Mouse (Mus musculus) MEL (cell line): ENCODE results near the gene Nudt22. TPM values are rescaled to one million over a fixed set of nuclear protein-coding genes. Genes with fewer than 3 reads are reported as not detected.

Experiments
- DNase-seq: peaks from one replicate; pipeline ENCODE4 v3.0.0; 2011; ENCODE audit warnings: low read depth, low spot score
- H3K27ac ChIP-seq: 2 replicates; pipeline ENCODE4 v1.5.1; 2012; ENCODE audit warnings: low read depth, mild to moderate bottlenecking, control low read depth, low read length, moderate library complexity; ENCODE audit not compliant: control insufficient read depth
- H3K27me3 ChIP-seq, 2 experiments: fragments of 150-350 bp in 1 of 2; sonication (generic) in 1 of 2; 2 replicates each; pipeline ENCODE4 v1.6.1; 2012; ENCODE audit warnings: low read length in 2 of 2, mild to moderate bottlenecking in 2 of 2, improper control_type of control experiment in 1 of 2, moderate library complexity in 1 of 2; ENCODE audit not compliant: insufficient read depth in 2 of 2, control insufficient read depth in 1 of 2
- H3K36me3 ChIP-seq, 2 experiments: 2 replicates each; pipeline ENCODE4 v1.6.1; 2012 to 2014; ENCODE audit warnings: low read length in 2 of 2, improper control_type of control experiment in 1 of 2, inconsistent platforms in 1 of 2, mild to moderate bottlenecking in 1 of 2; ENCODE audit not compliant: insufficient read depth in 2 of 2, control insufficient read depth in 1 of 2
- H3K4me1 ChIP-seq, 2 experiments: fragments of 150-350 bp in 1 of 2; sonication (generic) in 1 of 2; 2 replicates each; pipeline ENCODE4 v1.6.1; 2012; ENCODE audit warnings: low read length in 2 of 2, improper control_type of control experiment in 1 of 2, mild to moderate bottlenecking in 1 of 2; ENCODE audit not compliant: insufficient read depth in 2 of 2, control insufficient read depth in 1 of 2
- H3K4me3 ChIP-seq, 2 experiments: fragments of 150-350 bp in 1 of 2; sonication (generic) in 1 of 2; 2 replicates each; pipeline ENCODE4 v1.5.1; 2012; ENCODE audit warnings: low read depth in 2 of 2, low read length in 2 of 2, mild to moderate bottlenecking in 2 of 2, moderate library complexity in 2 of 2, control low read depth in 1 of 2, improper control_type of control experiment in 1 of 2; ENCODE audit not compliant: control insufficient read depth in 1 of 2, insufficient read depth in 1 of 2
- H3K79me2 ChIP-seq: 2 replicates; pipeline ENCODE4 v1.6.1; 2012; ENCODE audit warnings: mild to moderate bottlenecking, low read length, moderate library complexity; ENCODE audit not compliant: control insufficient read depth, poor library complexity, insufficient read depth
- H3K9ac ChIP-seq: 2 replicates; pipeline ENCODE4 v1.6.1; 2012; ENCODE audit warnings: low read depth, mild to moderate bottlenecking, control low read depth, low read length, moderate library complexity; ENCODE audit not compliant: control insufficient read depth, poor library complexity, severe bottlenecking
- H3K9me3 ChIP-seq: fragments of 150-350 bp; sonication (generic); replicated peaks from 2 replicates; pipeline ENCODE4 v1.6.1; 2012; ENCODE audit warnings: mild to moderate bottlenecking, low read length, improper control_type of control experiment, moderate library complexity; ENCODE audit not compliant: insufficient read depth
- CHD1 ChIP-seq: IDR thresholded peaks from 2 replicates; pipeline ENCODE4 v1.6.1; 2012; ENCODE audit warnings: low read depth, mild to moderate bottlenecking, inconsistent platforms, low read length, improper control_type of control experiment
- CTCF ChIP-seq, 3 experiments: IDR thresholded peaks in 2 of 3; conservative IDR thresholded peaks in 1 of 3; 2 replicates each; pipeline ENCODE4 v1.5.1; 2011 to 2012; ENCODE audit warnings: low read length in 3 of 3, low read depth in 2 of 3, mild to moderate bottlenecking in 2 of 3, improper control_type of control experiment in 1 of 3, inconsistent platforms in 1 of 3, mixed read lengths in 1 of 3, moderate library complexity in 1 of 3; ENCODE audit not compliant: control insufficient read depth in 1 of 3, insufficient read depth in 1 of 3, poor library complexity in 1 of 3, severe bottlenecking in 1 of 3
- ETS1 ChIP-seq: IDR thresholded peaks from 2 replicates; pipeline ENCODE4 v1.6.1; 2012; ENCODE audit warnings: low read depth, mild to moderate bottlenecking, inconsistent platforms, low read length, improper control_type of control experiment, moderate library complexity
- GATA1 ChIP-seq: IDR thresholded peaks from 2 replicates; pipeline ENCODE4 v1.6.1; 2011; ENCODE audit warnings: low read depth, low read length, improper control_type of control experiment
- POLR2A ChIP-seq, 2 experiments: IDR thresholded peaks; 2 replicates each; pipeline ENCODE4 v1.6.1; 2011 to 2012; ENCODE audit warnings: low read length in 2 of 2, mild to moderate bottlenecking in 2 of 2, control low read depth in 1 of 2, improper control_type of control experiment in 1 of 2, low read depth in 1 of 2, moderate library complexity in 1 of 2; ENCODE audit not compliant: control insufficient read depth in 1 of 2, insufficient read depth in 1 of 2, poor library complexity in 1 of 2
- RCOR1 ChIP-seq: IDR thresholded peaks from 2 replicates; pipeline ENCODE4 v1.6.1; 2012; ENCODE audit warnings: low read depth, mild to moderate bottlenecking, inconsistent platforms, low read length, improper control_type of control experiment
- TBP ChIP-seq: IDR thresholded peaks from 2 replicates; pipeline ENCODE4 v1.8.0; 2011; ENCODE audit warnings: low read depth, low read length, improper control_type of control experiment
- USF1 ChIP-seq: IDR thresholded peaks from 2 replicates; pipeline ENCODE4 v1.6.1; 2014; ENCODE audit warnings: low read depth, mild to moderate bottlenecking, inconsistent platforms, low read length, improper control_type of control experiment, moderate library complexity
- USF2 ChIP-seq, 2 experiments: IDR thresholded peaks; 2 replicates each; pipeline ENCODE4 v1.6.1; 2011 to 2012; ENCODE audit warnings: improper control_type of control experiment in 2 of 2, low read length in 2 of 2, borderline replicate concordance in 1 of 2, inconsistent platforms in 1 of 2, low read depth in 1 of 2, mild to moderate bottlenecking in 1 of 2; ENCODE audit not compliant: insufficient read depth in 1 of 2
- ZC3H11A ChIP-seq: IDR thresholded peaks from 2 replicates; pipeline ENCODE4 v1.6.1; 2012; ENCODE audit warnings: low read depth, mild to moderate bottlenecking, inconsistent platforms, low read length, improper control_type of control experiment
- ZKSCAN1 ChIP-seq: IDR thresholded peaks from 2 replicates; pipeline ENCODE4 v1.6.1; 2012; ENCODE audit warnings: low read depth, mild to moderate bottlenecking, inconsistent platforms, low read length, improper control_type of control experiment, moderate library complexity
- polyA plus RNA-seq, 2 experiments: library from polyadenylated mRNA; stranded (reverse) in 1 of 2; unstranded in 1 of 2; fragments of >175 nt in 1 of 2; fragments of >200 nt in 1 of 2; gene quantifications; 2 replicates each; pipeline versions ENCODE4 v1.2.1 to v1.2.4; 2012; ENCODE audit warnings: low replicate concordance in 2 of 2, low read depth in 1 of 2; ENCODE audit not compliant: insufficient read length in 2 of 2, insufficient read depth in 1 of 2, missing spikeins in 1 of 2
- total RNA-seq: library from RNA; depleted of rRNA; stranded (reverse); fragments of 300-350 nt; gene quantifications from 2 replicates; pipeline ENCODE4 v1.2.3, GENCODE M21; 2012

The Nudt22 gene
- total and polyA plus RNA-seq, 3 experiments: 30.8 to 32.1 TPM; not detected in 1

DNA sequence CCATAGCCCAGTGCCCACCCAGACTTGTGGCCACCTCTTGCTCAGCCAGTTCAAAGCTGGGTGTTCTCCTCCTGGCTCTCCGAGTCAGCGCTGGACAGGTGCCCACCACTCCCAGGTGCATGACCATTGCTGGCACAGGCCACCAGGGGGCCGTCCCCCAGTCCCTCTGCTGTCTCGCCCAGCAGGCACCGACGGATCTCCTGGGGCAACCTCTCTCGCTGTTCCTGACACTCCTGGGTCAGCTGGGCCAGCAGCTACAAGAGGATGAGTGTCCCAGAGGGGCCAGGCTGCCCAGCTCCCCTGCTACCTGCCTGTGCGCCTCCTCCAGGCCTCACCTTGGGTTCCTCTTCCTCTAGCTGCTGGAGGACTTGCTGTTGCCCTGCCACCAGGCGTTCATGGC is 41.9 kb downstream of the Nudt22 start:
- Histone ChIP-seq H3K4me1 (0 out of 4 replicates have a peak, but pooled peaks cover 0 to 6% of the 10 kb centered on the region in 2 experiments), H3K27me3 (no peaks in the 10 kb centered on the region), H3K79me2 (peaks cover 1% of the 10 kb centered on the region; the same call in 1 of the 2 replicates), H3K4me3 (no peak overlapping the region), H3K9me3 (no peaks in the 10 kb centered on the region), H3K9ac (no peak overlapping the region), H3K27ac (no peak overlapping the region)
- DNase-seq: peak; percentile 18
- TF ChIP-seq CTCF (IDR thresholded peaks at IDR 0.05 in 2 of 3, conservative IDR thresholded peaks at IDR 0.05 in 1 of 3; ENCODE audit: control insufficient read depth in 1 of 3, insufficient read depth in 1 of 3, low read depth in 2 of 3, low read length in 3 of 3, poor library complexity in 1 of 3, severe bottlenecking in 1 of 3): peak; percentile 21 to 49 (median 37); a peak in 4 of 6 replicates
- no peak for TF ChIP-seq GATA1
- TF ChIP-seq, all 39 proteins: peak for 1
- peaks cover 2 to 6% of the 10 kb centered on the region in 2 experiments; a peak in 2 of 4 replicates for H3K36me3 ChIP-seq

GRCm38 (mm10) chr19:6952712-6953037 is 43.2 kb downstream of the Nudt22 start:
- H3K79me2 ChIP-seq: peaks cover 1% of the 10 kb centered on the region; the same call in 1 of the 2 replicates
- peaks cover 2 to 6% of the 10 kb centered on the region in 2 experiments; a peak in 2 of 4 replicates for H3K36me3 ChIP-seq
- peak overlapping the region; percentile 61 to 72 for H3K4me3 ChIP-seq
- H3K27me3 ChIP-seq: no peaks in the 10 kb centered on the region
- H3K4me1 ChIP-seq: 0 out of 4 replicates have a peak, but pooled peaks cover 0 to 6% of the 10 kb centered on the region in 2 experiments
- peak; percentile 40; the same call in 1 of the 2 replicates for TF ChIP-seq ETS1
- no peak for TF ChIP-seq ZC3H11A
- 0 out of 2 replicates have a peak, but pooled peaks have one; percentile 21 for TF ChIP-seq CHD1
- 0 out of 2 replicates have a peak, but pooled peaks have one; percentile 14 for TF ChIP-seq RCOR1
- no peak for TF ChIP-seq ZKSCAN1
- no peak; a peak in 1 of 4 replicates for TF ChIP-seq POLR2A (IDR thresholded peaks at IDR 0.05; ENCODE audit: control insufficient read depth in 1 of 2, insufficient read depth in 1 of 2, low read depth in 1 of 2, low read length in 2 of 2, poor library complexity in 1 of 2)
- peak; percentile 79 for TF ChIP-seq GATA1
- H3K9me3 ChIP-seq: no peaks in the 10 kb centered on the region
- H3K27ac ChIP-seq: peak overlapping the region; percentile 91
- DNase-seq: peak; percentile 52
- H3K9ac ChIP-seq: peak overlapping the region; percentile 82

DNA sequence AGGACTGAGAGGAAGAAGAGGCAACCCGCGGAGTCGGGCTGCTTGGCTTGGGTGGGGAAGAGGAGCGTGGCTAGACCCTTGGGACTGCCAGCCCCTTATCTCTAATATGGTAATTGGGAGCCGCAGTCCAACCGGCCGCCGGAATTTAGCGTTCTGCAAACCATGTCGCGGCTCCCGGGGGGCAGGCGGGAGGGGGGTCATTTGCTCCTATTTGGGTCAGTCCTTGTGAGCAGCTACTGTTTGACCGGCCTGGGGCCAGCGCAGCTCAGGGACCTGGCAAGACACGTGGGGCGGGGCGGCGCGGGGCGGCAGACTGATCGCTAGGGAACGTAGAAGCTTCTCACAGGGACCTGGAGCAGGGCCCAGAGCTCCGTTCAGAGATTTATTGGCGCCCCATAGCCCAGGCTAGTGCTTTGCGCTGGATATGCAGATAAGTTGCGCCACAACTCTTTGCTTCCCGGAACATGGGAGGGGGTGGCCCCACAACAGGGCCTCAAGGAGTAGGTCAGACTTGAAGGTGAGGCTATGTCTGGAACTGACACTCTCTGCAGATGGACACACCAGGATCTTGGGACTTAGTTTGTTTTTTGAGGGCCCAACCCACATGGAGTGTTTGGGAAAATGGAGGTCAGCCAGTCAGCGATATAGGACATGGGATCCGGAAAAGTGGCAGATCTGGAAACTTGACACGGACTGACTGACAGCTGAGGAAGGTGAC is 43.8 kb downstream of the Nudt22 start:
- Histone ChIP-seq H3K27ac (peak overlapping the region; percentile 91), H3K79me2 (peaks cover 1% of the 10 kb centered on the region; the same call in 1 of the 2 replicates), H3K4me3 (peak overlapping the region; percentile 61 to 72), H3K27me3 (no peaks in the 10 kb centered on the region), H3K4me1 (0 out of 4 replicates have a peak, but pooled peaks cover 0 to 6% of the 10 kb centered on the region in 2 experiments), H3K9me3 (no peaks in the 10 kb centered on the region), H3K36me3 (peaks cover 2 to 6% of the 10 kb centered on the region in 2 experiments; a peak in 2 of 4 replicates), H3K9ac (peak overlapping the region; percentile 82)
- peak; percentile 79 for DNase-seq
- TF ChIP-seq USF2 (IDR thresholded peaks at IDR 0.05; ENCODE audit: borderline replicate concordance in 1 of 2, insufficient read depth in 1 of 2, low read depth in 1 of 2, low read length in 2 of 2) (no peak), GATA1 (0 out of 2 replicates have a peak, but pooled peaks have one; percentile 23), CHD1 (0 out of 2 replicates have a peak, but pooled peaks have one; percentile 52), TBP (no peak), POLR2A (IDR thresholded peaks at IDR 0.05; ENCODE audit: control insufficient read depth in 1 of 2, insufficient read depth in 1 of 2, low read depth in 1 of 2, low read length in 2 of 2, poor library complexity in 1 of 2) (peak in 1 of 2 experiments; percentile 19; a peak in 1 of 4 replicates), USF1 (peak; percentile 41; the same call in 1 of the 2 replicates)
